Mouse (Mus musculus): ENCODE data around the gene Inip. TPM values are rescaled to one million over a fixed set of nuclear protein-coding genes. Genes with fewer than 3 reads are reported as not detected.
A peak's percentile ranks its signal among the peaks of the same experiment; 100 is the strongest.

The Inip gene
- polyA plus RNA-seq, 1 experiment from 2014 or later = 57.6 TPM

DNA sequence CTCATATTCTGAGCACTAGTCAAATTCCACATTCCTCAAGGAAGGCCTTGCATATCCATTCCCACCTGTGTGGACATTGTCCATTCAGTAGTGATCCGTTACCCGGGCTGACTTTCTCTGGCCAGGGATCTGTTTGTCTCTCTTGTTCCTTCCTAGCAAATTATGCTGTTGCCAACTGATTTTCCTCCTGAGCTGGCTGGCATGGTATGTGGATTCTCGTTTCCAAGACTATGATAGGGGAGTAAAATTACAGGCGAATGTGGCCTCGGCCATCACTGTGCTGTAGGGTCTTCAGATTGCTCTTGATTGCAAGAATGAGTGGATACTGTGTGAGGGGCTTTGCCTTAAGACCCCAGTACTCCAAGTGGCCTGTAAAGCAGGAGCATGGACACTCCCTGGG lies 25.0 kb upstream of the Inip start:
- WGBS = 90% methylated on average over 5 of the region's 5 CpGs
- no peak overlapping the region for H3K4me2 ChIP-seq (replicated peaks; ENCODE audit: low read depth, low read length)
- H3K9ac ChIP-seq (replicated peaks; ENCODE audit: low read depth, low read length) = no peak overlapping the region
- no peak overlapping the region for H3K4me3 ChIP-seq (ENCODE audit: low read depth, low read length)
- no peak overlapping the region for H3K27ac ChIP-seq (ENCODE audit: low read length)
- no peak for ATAC-seq (ENCODE audit: insufficient number of reproducible peaks, insufficient read depth, low FRiP score, low read depth)
- no peaks in the 10 kb centered on the region; the same call in 1 of the 2 replicates for H3K4me1 ChIP-seq (ENCODE audit: control insufficient read depth, insufficient read depth, low read length)
- no peaks in the 10 kb centered on the region for H3K36me3 ChIP-seq (ENCODE audit: control insufficient read depth, insufficient read depth, low read length)
- no peaks in the 10 kb centered on the region for H3K9me3 ChIP-seq (ENCODE audit: control insufficient read depth, low read depth, low read length)
- H3K27me3 ChIP-seq (ENCODE audit: control insufficient read depth, insufficient read depth, low read length) = no peaks in the 10 kb centered on the region

DNA sequence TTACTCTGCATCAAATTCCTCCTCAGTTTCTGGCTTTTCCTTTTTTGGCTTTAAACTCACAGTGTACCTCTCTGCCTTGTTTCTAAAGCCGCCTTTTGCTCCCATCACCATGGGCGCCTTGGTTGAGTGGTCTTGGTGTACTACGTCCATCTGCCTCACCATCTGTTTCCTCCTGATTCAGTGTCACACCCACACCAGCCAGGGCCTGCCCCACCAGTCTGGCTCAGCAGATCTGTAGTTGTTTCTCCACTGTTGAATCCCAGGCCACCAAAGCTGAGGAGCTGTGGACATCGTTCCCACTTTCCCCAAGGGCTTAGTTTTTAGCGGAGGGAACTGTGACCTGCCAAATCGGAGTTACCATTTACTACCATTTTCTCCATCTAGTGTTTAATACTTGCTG lies 24.2 kb upstream of the Inip start:
- Histone ChIP-seq H3K9ac (replicated peaks; ENCODE audit: low read depth, low read length) (no peak overlapping the region), H3K4me3 (ENCODE audit: low read depth, low read length) (no peak overlapping the region), H3K9me3 (ENCODE audit: control insufficient read depth, low read depth, low read length) (no peaks in the 10 kb centered on the region), H3K27ac (ENCODE audit: low read length) (no peak overlapping the region), H3K4me1 (ENCODE audit: control insufficient read depth, insufficient read depth, low read length) (no peaks in the 10 kb centered on the region; the same call in 1 of the 2 replicates), H3K36me3 (ENCODE audit: control insufficient read depth, insufficient read depth, low read length) (no peaks in the 10 kb centered on the region), H3K27me3 (ENCODE audit: control insufficient read depth, insufficient read depth, low read length) (no peaks in the 10 kb centered on the region), H3K4me2 (replicated peaks; ENCODE audit: low read depth, low read length) (no peak overlapping the region)
- ATAC-seq (ENCODE audit: insufficient number of reproducible peaks, insufficient read depth, low FRiP score, low read depth) = no peak
- WGBS = 87% methylated on average over 6 of the region's 6 CpGs

DNA sequence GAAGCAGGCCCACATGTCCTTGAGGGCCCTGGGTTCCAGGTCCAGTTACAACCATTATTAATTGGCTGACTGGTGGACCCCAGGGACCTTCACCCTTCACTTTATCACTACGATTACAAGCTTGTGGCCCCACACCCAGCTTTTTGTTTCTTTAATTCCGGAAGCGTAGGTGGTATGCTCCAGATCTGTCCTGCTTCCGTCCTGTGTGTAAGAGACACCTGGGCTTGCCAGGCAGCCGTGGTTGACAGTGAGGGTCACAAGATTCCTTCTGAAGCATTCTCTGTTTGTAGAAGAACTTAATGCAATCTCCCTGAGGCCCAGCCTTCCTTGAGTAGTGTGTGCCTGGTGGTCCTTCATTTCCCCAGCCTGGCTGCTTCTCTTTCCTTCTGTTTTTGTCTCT lies 23.5 kb upstream of the Inip start:
- H3K4me2 ChIP-seq (replicated peaks; ENCODE audit: low read depth, low read length) = no peak overlapping the region
- WGBS = 86% methylated on average over 5 of the region's 5 CpGs

DNA sequence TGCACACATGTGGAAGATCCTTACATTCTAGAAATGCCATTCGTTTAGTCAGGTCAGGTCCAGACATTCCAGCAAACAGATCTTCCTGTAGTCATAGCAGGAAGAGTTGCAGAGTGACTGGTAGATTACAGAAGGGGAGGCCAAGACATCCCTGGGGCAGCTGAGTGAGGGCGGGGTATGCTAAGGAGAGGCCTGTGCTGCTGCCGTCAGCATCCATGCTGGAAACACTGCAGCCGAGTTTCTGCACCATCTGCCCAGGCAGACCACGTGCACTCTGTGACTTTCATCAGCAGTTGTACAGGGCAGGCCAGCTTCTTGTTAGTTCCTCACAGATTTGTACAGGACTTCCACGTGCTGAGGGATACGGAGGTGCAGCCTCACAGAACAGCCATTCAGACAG lies 22.1 kb upstream of the Inip start:
- H3K27me3 ChIP-seq (ENCODE audit: control insufficient read depth, insufficient read depth, low read length) = no peaks in the 10 kb centered on the region
- no peaks in the 10 kb centered on the region for H3K9me3 ChIP-seq (ENCODE audit: control insufficient read depth, low read depth, low read length)
- H3K27ac ChIP-seq (ENCODE audit: low read length) = no peak overlapping the region
- no peak overlapping the region for H3K9ac ChIP-seq (replicated peaks; ENCODE audit: low read depth, low read length)
- WGBS = 42% methylated on average over 7 of the region's 7 CpGs
- no peaks in the 10 kb centered on the region for H3K36me3 ChIP-seq (ENCODE audit: control insufficient read depth, insufficient read depth, low read length)
- H3K4me1 ChIP-seq (ENCODE audit: control insufficient read depth, insufficient read depth, low read length) = peaks cover 7% of the 10 kb centered on the region; the same call in 1 of the 2 replicates
- H3K4me2 ChIP-seq (replicated peaks; ENCODE audit: low read depth, low read length) = no peak overlapping the region
- no peak overlapping the region for H3K4me3 ChIP-seq (ENCODE audit: low read depth, low read length)
- no peak for ATAC-seq (ENCODE audit: insufficient number of reproducible peaks, insufficient read depth, low FRiP score, low read depth)

More for the DNA sequence above, 23.5 kb upstream of the Inip start:
- H3K9me3 ChIP-seq (ENCODE audit: control insufficient read depth, low read depth, low read length) = no peaks in the 10 kb centered on the region
- no peak overlapping the region for H3K4me3 ChIP-seq (ENCODE audit: low read depth, low read length)
- no peaks in the 10 kb centered on the region for H3K27me3 ChIP-seq (ENCODE audit: control insufficient read depth, insufficient read depth, low read length)
- no peak overlapping the region for H3K9ac ChIP-seq (replicated peaks; ENCODE audit: low read depth, low read length)
- H3K4me1 ChIP-seq (ENCODE audit: control insufficient read depth, insufficient read depth, low read length) = no peaks in the 10 kb centered on the region; the same call in 1 of the 2 replicates
- H3K36me3 ChIP-seq (ENCODE audit: control insufficient read depth, insufficient read depth, low read length) = no peaks in the 10 kb centered on the region
- no peak for ATAC-seq (ENCODE audit: insufficient number of reproducible peaks, insufficient read depth, low FRiP score, low read depth)
- H3K27ac ChIP-seq (ENCODE audit: low read length) = no peak overlapping the region

DNA sequence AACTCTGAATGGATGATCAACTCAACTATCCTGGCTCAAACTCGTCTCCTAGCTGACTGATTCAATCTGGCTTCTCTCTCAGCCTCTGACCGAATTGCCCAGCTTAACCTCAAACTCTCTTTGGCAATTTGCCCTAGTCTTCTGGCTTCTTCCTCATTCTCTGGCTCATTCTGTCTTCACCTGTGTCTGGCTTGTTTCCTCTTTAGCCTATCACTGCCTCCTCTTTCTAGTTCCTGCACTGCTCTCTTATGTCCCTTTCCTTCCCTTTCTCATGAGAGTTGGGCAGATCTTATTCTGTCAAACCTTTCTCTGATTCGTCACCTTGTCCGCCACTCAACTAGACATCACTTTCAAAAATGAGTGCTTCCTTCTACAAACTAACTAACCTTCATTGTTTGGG lies 20.7 kb upstream of the Inip start:
- WGBS = 73% methylated on average over 4 of the region's 4 CpGs
- H3K4me3 ChIP-seq (ENCODE audit: low read depth, low read length) = no peak overlapping the region
- no peak overlapping the region for H3K27ac ChIP-seq (ENCODE audit: low read length)
- no peaks in the 10 kb centered on the region for H3K9me3 ChIP-seq (ENCODE audit: control insufficient read depth, low read depth, low read length)
- no peak for ATAC-seq (ENCODE audit: insufficient number of reproducible peaks, insufficient read depth, low FRiP score, low read depth)
- H3K4me2 ChIP-seq (replicated peaks; ENCODE audit: low read depth, low read length) = no peak overlapping the region
- H3K36me3 ChIP-seq (ENCODE audit: control insufficient read depth, insufficient read depth, low read length) = no peaks in the 10 kb centered on the region
- H3K4me1 ChIP-seq (ENCODE audit: control insufficient read depth, insufficient read depth, low read length) = peaks cover 7% of the 10 kb centered on the region; the same call in 1 of the 2 replicates
- H3K27me3 ChIP-seq (ENCODE audit: control insufficient read depth, insufficient read depth, low read length) = no peaks in the 10 kb centered on the region
- H3K9ac ChIP-seq (replicated peaks; ENCODE audit: low read depth, low read length) = no peak overlapping the region

DNA sequence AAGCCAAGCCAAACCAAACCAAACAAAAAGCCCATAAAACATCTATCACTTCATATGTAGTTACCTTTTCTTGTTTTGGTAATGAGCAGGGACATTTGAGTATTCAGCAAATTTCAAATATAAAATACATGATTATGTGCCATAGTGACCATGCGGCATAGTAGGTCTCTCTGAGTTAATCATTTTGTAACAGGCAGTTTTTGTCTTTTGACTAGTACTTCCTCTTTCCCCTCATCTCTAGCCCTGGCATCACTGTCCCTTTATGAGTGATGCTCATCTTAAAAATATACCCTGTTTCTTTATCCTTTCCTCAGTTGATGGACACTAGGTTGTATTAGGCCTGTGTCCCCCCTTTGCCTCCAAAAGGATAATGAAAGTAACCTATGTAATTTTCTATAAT lies 20.1 kb upstream of the Inip start:
- ATAC-seq (ENCODE audit: insufficient number of reproducible peaks, insufficient read depth, low FRiP score, low read depth) = no peak

DNA sequence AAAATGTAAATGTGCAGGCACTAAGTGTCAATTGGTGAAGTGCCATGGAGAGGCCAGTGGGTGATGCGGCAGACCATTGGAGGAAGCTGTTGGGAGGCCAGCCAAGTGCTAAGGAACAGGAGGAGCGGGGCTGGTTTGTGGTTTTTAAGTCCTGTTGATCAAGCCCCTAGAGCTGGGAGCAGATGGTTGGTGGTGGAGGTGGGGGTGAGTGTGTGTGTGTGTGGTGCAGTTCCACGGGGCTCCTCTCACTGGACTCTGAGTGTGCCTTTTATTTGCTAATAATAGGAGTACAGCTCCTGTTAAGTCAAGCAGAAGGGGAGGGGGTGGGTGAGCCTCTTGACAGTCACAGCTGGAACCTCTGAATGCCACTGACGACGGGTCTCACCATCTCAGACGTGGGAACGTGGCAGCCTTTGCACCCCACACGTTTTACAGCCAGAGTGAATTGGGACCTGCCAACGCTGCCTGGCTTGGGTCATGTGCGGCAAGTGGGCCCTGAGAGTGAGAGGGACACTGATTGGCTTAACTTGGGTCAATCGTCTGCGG lies 18.2 kb upstream of the Inip start:
- no peak overlapping the region for H3K27ac ChIP-seq (ENCODE audit: low read length)
- H3K9ac ChIP-seq (replicated peaks; ENCODE audit: low read depth, low read length) = no peak overlapping the region
- H3K4me2 ChIP-seq (replicated peaks; ENCODE audit: low read depth, low read length) = no peak overlapping the region
- H3K9me3 ChIP-seq (ENCODE audit: control insufficient read depth, low read depth, low read length) = no peaks in the 10 kb centered on the region
- no peak for ATAC-seq (ENCODE audit: insufficient number of reproducible peaks, insufficient read depth, low FRiP score, low read depth)
- no peaks in the 10 kb centered on the region for H3K36me3 ChIP-seq (ENCODE audit: control insufficient read depth, insufficient read depth, low read length)
- H3K27me3 ChIP-seq (ENCODE audit: control insufficient read depth, insufficient read depth, low read length) = no peaks in the 10 kb centered on the region
- 62% methylated on average over 12 of the region's 12 CpGs for WGBS
- H3K4me1 ChIP-seq (ENCODE audit: control insufficient read depth, insufficient read depth, low read length) = peaks cover 7% of the 10 kb centered on the region; the same call in 1 of the 2 replicates
- no peak overlapping the region for H3K4me3 ChIP-seq (ENCODE audit: low read depth, low read length)

More for the DNA sequence above, 20.1 kb upstream of the Inip start:
- Histone ChIP-seq H3K27me3 (ENCODE audit: control insufficient read depth, insufficient read depth, low read length) (no peaks in the 10 kb centered on the region), H3K9me3 (ENCODE audit: control insufficient read depth, low read depth, low read length) (no peaks in the 10 kb centered on the region), H3K27ac (ENCODE audit: low read length) (no peak overlapping the region), H3K4me2 (replicated peaks; ENCODE audit: low read depth, low read length) (no peak overlapping the region), H3K4me3 (ENCODE audit: low read depth, low read length) (no peak overlapping the region), H3K36me3 (ENCODE audit: control insufficient read depth, insufficient read depth, low read length) (no peaks in the 10 kb centered on the region), H3K9ac (replicated peaks; ENCODE audit: low read depth, low read length) (no peak overlapping the region), H3K4me1 (ENCODE audit: control insufficient read depth, insufficient read depth, low read length) (peaks cover 7% of the 10 kb centered on the region; the same call in 1 of the 2 replicates)
- 87% methylated on average over 1 of the region's 1 CpGs for WGBS

DNA sequence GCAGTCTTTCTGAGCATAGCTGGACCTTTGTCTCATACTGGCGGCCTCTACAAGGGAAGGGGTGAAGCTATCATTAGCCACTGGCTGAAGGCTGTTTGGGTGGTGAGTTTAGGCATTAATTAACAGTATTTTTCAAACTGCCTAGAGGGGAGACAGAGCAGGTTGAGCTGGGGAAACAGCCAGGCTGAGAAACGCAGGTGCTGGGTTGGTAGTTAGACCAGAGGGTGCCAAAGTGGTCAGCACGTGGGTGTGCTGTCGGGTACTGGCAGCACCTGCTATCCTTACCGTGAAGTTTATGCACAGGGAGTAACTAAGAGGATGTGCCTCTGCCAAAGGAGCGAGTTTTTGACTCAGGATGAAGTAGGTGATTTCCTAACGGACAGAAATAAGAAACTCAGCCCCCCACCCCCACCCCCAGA lies 17.7 kb upstream of the Inip start:
- H3K27ac ChIP-seq (ENCODE audit: low read length) = no peak overlapping the region
- H3K9me3 ChIP-seq (ENCODE audit: control insufficient read depth, low read depth, low read length) = no peaks in the 10 kb centered on the region
- H3K27me3 ChIP-seq (ENCODE audit: control insufficient read depth, insufficient read depth, low read length) = no peaks in the 10 kb centered on the region
- H3K9ac ChIP-seq (replicated peaks; ENCODE audit: low read depth, low read length) = no peak overlapping the region
- no peak overlapping the region for H3K4me3 ChIP-seq (ENCODE audit: low read depth, low read length)
- WGBS = 70% methylated on average over 7 of the region's 7 CpGs
- no peaks in the 10 kb centered on the region for H3K36me3 ChIP-seq (ENCODE audit: control insufficient read depth, insufficient read depth, low read length)
- H3K4me1 ChIP-seq (ENCODE audit: control insufficient read depth, insufficient read depth, low read length) = peaks cover 7% of the 10 kb centered on the region; the same call in 1 of the 2 replicates
- H3K4me2 ChIP-seq (replicated peaks; ENCODE audit: low read depth, low read length) = no peak overlapping the region
- ATAC-seq (ENCODE audit: insufficient number of reproducible peaks, insufficient read depth, low FRiP score, low read depth) = no peak

DNA sequence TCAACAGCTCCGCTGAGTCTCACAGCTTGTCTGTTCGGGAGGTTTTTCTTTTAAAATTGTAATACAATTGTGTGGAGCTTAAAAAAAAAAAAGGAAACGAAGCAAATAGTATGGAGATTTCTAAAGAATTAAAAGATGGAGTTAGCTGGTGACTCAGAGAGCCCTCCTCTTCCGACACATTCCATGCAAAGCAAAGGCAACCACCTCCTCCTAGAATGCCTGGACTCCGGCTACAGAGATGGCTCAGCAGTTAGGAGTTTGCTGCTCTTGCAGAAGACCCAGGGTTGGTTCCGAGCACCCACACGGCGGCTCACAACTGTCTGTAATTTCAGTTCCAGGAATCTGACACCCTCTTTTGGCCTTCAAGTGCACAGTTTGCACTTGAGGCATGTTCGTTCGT lies 17.1 kb upstream of the Inip start:
- Histone ChIP-seq H3K36me3 (ENCODE audit: control insufficient read depth, insufficient read depth, low read length) (no peaks in the 10 kb centered on the region), H3K4me3 (ENCODE audit: low read depth, low read length) (no peak overlapping the region), H3K27ac (ENCODE audit: low read length) (peak overlapping the region; percentile 10; the same call in 1 of the 2 replicates), H3K9ac (replicated peaks; ENCODE audit: low read depth, low read length) (no peak overlapping the region), H3K4me2 (replicated peaks; ENCODE audit: low read depth, low read length) (no peak overlapping the region), H3K27me3 (ENCODE audit: control insufficient read depth, insufficient read depth, low read length) (no peaks in the 10 kb centered on the region), H3K4me1 (ENCODE audit: control insufficient read depth, insufficient read depth, low read length) (peaks cover 7% of the 10 kb centered on the region; the same call in 1 of the 2 replicates), H3K9me3 (ENCODE audit: control insufficient read depth, low read depth, low read length) (no peaks in the 10 kb centered on the region)
- WGBS = 80% methylated on average over 10 of the region's 10 CpGs
- ATAC-seq (ENCODE audit: insufficient number of reproducible peaks, insufficient read depth, low FRiP score, low read depth) = no peak
